Mouse (Mus musculus): Measurements from ENCODE around the gene Ormdl2.
"Not testable (repeated sequence)": the region's sequence is repeated elsewhere in the genome, so short reads cannot be mapped to it uniquely, and the experiment has no call there.

Ormdl2 gene

GRCm38 (mm10) chr10:128821358-128822056, at the start of gene Ormdl2:
Gene Ormdl2, minus strand, starts transcription at chr10:128821645.
- DNase-seq (ENCODE audit: low read depth, low spot score), result peak; percentile 100

- no peak for DNase-seq (ENCODE audit: low read depth, low spot score)
These were observed 48.9 kb upstream of the Ormdl2 start for GRCm38 (mm10) chr10:128870341-128870740.

GRCm38 (mm10) chr10:128866518-128866917, 45.1 kb upstream of the Ormdl2 start:
- no peak for DNase-seq (ENCODE audit: low read depth, low spot score)

GRCm38 (mm10) chr10:128866042-128866441, 44.6 kb upstream of the Ormdl2 start:
- DNase-seq (ENCODE audit: low read depth, low spot score), result peak; percentile 35

- DNase-seq (ENCODE audit: low read depth, low spot score), result no peak
These were observed 39.7 kb upstream of the Ormdl2 start for GRCm38 (mm10) chr10:128861176-128861575.

GRCm38 (mm10) chr10:128850339-128850738, 28.9 kb upstream of the Ormdl2 start:
- DNase-seq (ENCODE audit: low read depth, low spot score), result no peak

GRCm38 (mm10) chr10:128848426-128848825, 27.0 kb upstream of the Ormdl2 start:
- no peak for DNase-seq (ENCODE audit: low read depth, low spot score)

GRCm38 (mm10) chr10:128846664-128847063, 25.2 kb upstream of the Ormdl2 start:
- no peak for DNase-seq (ENCODE audit: low read depth, low spot score)

- peak; percentile 55 for DNase-seq (ENCODE audit: low read depth, low spot score)
These were observed 24.1 kb upstream of the Ormdl2 start for GRCm38 (mm10) chr10:128845516-128845915.

GRCm38 (mm10) chr10:128843260-128843659, 21.8 kb upstream of the Ormdl2 start:
- DNase-seq (ENCODE audit: low read depth, low spot score), result no peak

- DNase-seq (ENCODE audit: low read depth, low spot score), result no peak
These were observed 19.2 kb upstream of the Ormdl2 start for GRCm38 (mm10) chr10:128840612-128841011.

GRCm38 (mm10) chr10:128839434-128839833, 18.0 kb upstream of the Ormdl2 start:
- no peak for DNase-seq (ENCODE audit: low read depth, low spot score)

- no peak for DNase-seq (ENCODE audit: low read depth, low spot score)
These were observed 16.0 kb upstream of the Ormdl2 start for GRCm38 (mm10) chr10:128837400-128837799.

- no peak for DNase-seq (ENCODE audit: low read depth, low spot score)
These were observed 2.4 kb upstream of the Ormdl2 start for GRCm38 (mm10) chr10:128823821-128824220.

- not testable (repeated sequence) for DNase-seq (ENCODE audit: low read depth, low spot score)
These were observed 1.6 kb upstream of the Ormdl2 start for GRCm38 (mm10) chr10:128823087-128823486.

- no peak for DNase-seq (ENCODE audit: low read depth, low spot score)
These were observed 690 bp upstream of the Ormdl2 start for GRCm38 (mm10) chr10:128822135-128822534.

GRCm38 (mm10) chr10:128820217-128820616, 1.2 kb downstream of the Ormdl2 start:
- DNase-seq (ENCODE audit: low read depth, low spot score), result peak; percentile 31

- DNase-seq (ENCODE audit: low read depth, low spot score), result no peak
These were observed 4.4 kb downstream of the Ormdl2 start, which contains the start of gene Sarnp for GRCm38 (mm10) chr10:128817033-128817432. Gene Sarnp, plus strand, starts transcription at chr10:128817333.

- no peak for DNase-seq (ENCODE audit: low read depth, low spot score)
These were observed 14.4 kb downstream of the Ormdl2 start for GRCm38 (mm10) chr10:128807018-128807417.

GRCm38 (mm10) chr10:128806086-128806485, 15.4 kb downstream of the Ormdl2 start:
- DNase-seq (ENCODE audit: low read depth, low spot score), result no peak

- peak; percentile 99 for DNase-seq (ENCODE audit: low read depth, low spot score)
These were observed 16.1 kb downstream of the Ormdl2 start for GRCm38 (mm10) chr10:128805092-128806000.

GRCm38 (mm10) chr10:128804271-128805091, 17.0 kb downstream of the Ormdl2 start, which contains the start of gene Tmem198b:
Gene Tmem198b, minus strand, starts transcription at chr10:128804370.
- peak; percentile 83 for DNase-seq (ENCODE audit: low read depth, low spot score)

Data from brain, adult 2 months (tissue).